Mouse (Mus musculus) heart, adult 2 months (tissue): ENCODE results near the gene Gsta2. TPM values are rescaled to one million over a fixed set of nuclear protein-coding genes. Genes with fewer than 3 reads are reported as not detected.
"Not testable (repeated sequence)": the region's sequence is repeated elsewhere in the genome, so short reads cannot be mapped to it uniquely, and the experiment has no call there.

Experiments used
- DNase-seq, 2 experiments: peaks; one replicate each; pipeline ENCODE4 v3.0.0; 2021
- H3K27ac ChIP-seq: fragments of 200-600 bp; 2 replicates; pipeline ENCODE4 v1.8.1; 2022
- H3K27me3 ChIP-seq: fragments of 200-500 bp; 2 replicates; pipeline ENCODE4 v1.6.1; 2012; ENCODE audit warnings: mild to moderate bottlenecking, low read length, inconsistent platforms, mixed read lengths; ENCODE audit not compliant: control insufficient read depth, insufficient read depth
- H3K36me3 ChIP-seq: fragments of 200-500 bp; 2 replicates; pipeline ENCODE4 v1.6.1; 2012; ENCODE audit warnings: low read length, inconsistent platforms; ENCODE audit not compliant: control insufficient read depth, insufficient read depth
- H3K4me1 ChIP-seq: fragments of 200-500 bp; 2 replicates; pipeline ENCODE4 v1.6.1; 2011; ENCODE audit warnings: low read length; ENCODE audit not compliant: control insufficient read depth, insufficient read depth
- H3K4me3 ChIP-seq: fragments of 200-600 bp; 2 replicates; pipeline ENCODE4 v1.8.1; 2022
- H3K79me2 ChIP-seq: fragments of 200-500 bp; replicated peaks from 2 replicates; pipeline ENCODE4 v1.6.1; 2012; ENCODE audit warnings: mild to moderate bottlenecking, inconsistent platforms, low read length, moderate library complexity, mixed read lengths; ENCODE audit not compliant: control insufficient read depth, insufficient read depth
- H3K9ac ChIP-seq: fragments of 200-500 bp; 2 replicates; pipeline ENCODE4 v1.6.1; 2012; ENCODE audit warnings: low read depth, mild to moderate bottlenecking, control low read depth, inconsistent platforms, low read length, mixed read lengths
- CTCF ChIP-seq: fragments of 200-600 bp; IDR thresholded peaks from 2 replicates; pipeline ENCODE4 v1.8.1; 2022; ENCODE audit warnings: antibody characterized with exemption, mild to moderate bottlenecking, moderate library complexity
- EP300 ChIP-seq: fragments of 200-500 bp; IDR thresholded peaks from 2 replicates; pipeline ENCODE4 v1.6.1; 2011; ENCODE audit warnings: low read depth, low read length, control low read depth; ENCODE audit not compliant: insufficient read depth
- POLR2A ChIP-seq: fragments of 200-500 bp; IDR thresholded peaks from 2 replicates; pipeline ENCODE4 v1.6.1; 2011; ENCODE audit warnings: mild to moderate bottlenecking, low read depth, low read length, control low read depth; ENCODE audit not compliant: insufficient read depth
- WGBS: fragments of 180-500 bp; shearing (Covaris S2); methylation state at CpG from one replicate; pipeline ENCODE4 v1.1.7; 2018; 5-methylcytosine and 5-hydroxymethylcytosine counted together
- intact Hi-C: fragments of 180-260 bp; cut with DNase I; formaldehyde crosslinking; loops from one replicate; pipeline ENCODE4 v1.15.1; 2025
- polyA plus RNA-seq: library from polyadenylated mRNA; depleted of rRNA; stranded (reverse); fragments of >200 nt; gene quantifications from 2 replicates; pipeline ENCODE4 v1.2.3, GENCODE M21; 2012
- total RNA-seq, 2 experiments: library from RNA; stranded (reverse); gene quantifications; 2 replicates each; pipeline ENCODE4 v1.2.3; 2021

Gene Gsta2
- total and polyA plus RNA-seq, 3 experiments, result 0.25 to 0.84 (median 0.50) TPM

DNA sequence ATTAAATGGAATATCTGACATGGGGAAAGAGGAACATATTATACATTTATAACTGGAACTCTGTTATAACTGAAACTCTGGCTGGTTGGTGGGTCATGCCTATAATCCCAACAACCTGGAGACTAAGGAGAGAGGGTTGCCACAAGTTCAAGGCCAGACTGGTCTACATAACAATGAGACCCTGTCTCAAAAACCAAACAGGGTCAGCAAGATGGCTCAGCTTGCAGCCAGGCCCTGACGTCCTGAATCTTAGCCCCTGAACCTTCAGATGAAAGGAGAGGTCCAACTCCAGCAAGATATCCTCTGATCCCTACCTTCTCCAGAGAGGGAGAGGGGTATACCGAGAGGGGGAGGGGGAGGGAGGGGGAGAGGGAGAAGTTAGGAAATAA is 4.9 kb upstream of the Gsta2 start:
- no peaks in the 10 kb centered on the region for H3K79me2 ChIP-seq
- no peaks in the 10 kb centered on the region for H3K4me1 ChIP-seq
- TF ChIP-seq CTCF, result no peak
- H3K27me3 ChIP-seq, result no peaks in the 10 kb centered on the region
- WGBS, result 62% methylated on average over 2 of the region's 2 CpGs
- H3K4me3 ChIP-seq, result no peak overlapping the region
- H3K27ac ChIP-seq, result no peak overlapping the region
- intact Hi-C loops, result no loop called here
- H3K36me3 ChIP-seq, result no peaks in the 10 kb centered on the region
- DNase-seq, result no peak
- H3K9ac ChIP-seq, result no peak overlapping the region

DNA sequence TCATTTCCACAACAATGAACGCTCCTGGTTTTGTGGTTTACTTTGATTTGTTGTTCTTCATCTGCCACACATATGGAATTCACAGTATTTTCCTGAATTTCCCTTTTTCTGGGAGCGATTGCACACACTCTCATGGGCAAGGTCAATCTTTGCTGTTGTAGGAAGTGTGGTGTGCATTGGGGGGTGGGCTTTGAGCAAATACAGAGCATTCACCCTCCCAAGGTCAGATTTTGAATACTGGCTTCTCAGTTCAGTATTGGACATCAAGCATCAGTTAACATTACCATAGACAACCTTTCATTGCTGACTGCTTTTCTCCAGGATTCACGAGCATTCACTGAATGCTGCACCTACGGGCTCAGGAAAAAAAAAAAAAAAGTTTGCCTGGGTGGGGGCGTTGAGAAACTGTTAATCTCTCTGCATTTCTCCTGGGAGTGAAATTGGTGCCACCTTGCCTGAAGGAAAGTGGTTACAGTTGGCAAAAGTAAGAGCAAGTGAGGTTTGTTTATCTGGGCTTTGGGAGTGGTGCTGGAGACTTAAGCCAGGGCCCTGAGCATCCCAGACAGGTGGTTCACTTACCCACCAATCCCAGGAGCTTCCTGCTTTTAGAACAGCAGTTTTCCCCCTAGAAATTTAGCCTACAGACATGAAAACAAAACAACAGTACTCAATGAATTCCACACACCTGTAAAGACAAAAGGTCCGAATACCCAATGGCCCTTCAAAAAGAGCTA is 4.3 kb upstream of the Gsta2 start:
- no peak for TF ChIP-seq POLR2A
- TF ChIP-seq CTCF, result no peak
- TF ChIP-seq EP300, result no peak
- intact Hi-C loops, result loop anchor here (2.0 kb wide), 1 partner anchor 193 kb away; no protein-coding TSS in a partner anchor
- Histone ChIP-seq H3K9ac (no peak overlapping the region), H3K27me3 (no peaks in the 10 kb centered on the region), H3K79me2 (no peaks in the 10 kb centered on the region), H3K27ac (no peak overlapping the region), H3K4me3 (no peak overlapping the region), H3K4me1 (no peaks in the 10 kb centered on the region), H3K36me3 (no peaks in the 10 kb centered on the region)
- 77% methylated on average over 6 of the region's 6 CpGs for WGBS
- no peak for DNase-seq

DNA sequence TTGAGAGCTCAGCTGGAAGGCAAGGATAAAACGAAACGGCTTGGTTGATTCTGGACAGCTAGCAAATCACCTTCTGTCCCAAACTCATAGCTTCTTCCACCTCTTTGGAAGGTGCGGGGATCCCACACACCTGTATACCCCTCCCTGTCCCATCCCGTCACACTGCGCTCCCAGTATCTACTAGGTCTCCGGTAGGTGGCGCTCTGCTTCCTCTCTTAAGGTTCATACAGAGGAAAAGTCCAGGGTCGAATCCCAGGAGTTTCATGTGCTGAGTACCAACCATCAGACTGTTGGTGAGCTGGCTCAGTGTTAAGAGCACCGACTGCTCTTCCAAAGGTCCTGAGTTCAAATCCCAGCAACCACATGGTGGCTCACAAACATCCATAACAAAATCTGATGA is 2.5 kb upstream of the Gsta2 start:
- Histone ChIP-seq H3K27me3 (no peaks in the 10 kb centered on the region), H3K36me3 (no peaks in the 10 kb centered on the region), H3K4me3 (no peak overlapping the region), H3K4me1 (no peaks in the 10 kb centered on the region), H3K79me2 (no peaks in the 10 kb centered on the region), H3K27ac (no peak overlapping the region), H3K9ac (no peak overlapping the region)
- DNase-seq, result peak; percentile 46 to 59
- intact Hi-C loops, result loop anchor here (2.0 kb wide), 1 partner anchor 195 kb away; no protein-coding TSS in a partner anchor
- TF ChIP-seq POLR2A, result no peak
- peak; percentile 81 for TF ChIP-seq CTCF
- WGBS, result 12% methylated on average over 9 of the region's 9 CpGs

DNA sequence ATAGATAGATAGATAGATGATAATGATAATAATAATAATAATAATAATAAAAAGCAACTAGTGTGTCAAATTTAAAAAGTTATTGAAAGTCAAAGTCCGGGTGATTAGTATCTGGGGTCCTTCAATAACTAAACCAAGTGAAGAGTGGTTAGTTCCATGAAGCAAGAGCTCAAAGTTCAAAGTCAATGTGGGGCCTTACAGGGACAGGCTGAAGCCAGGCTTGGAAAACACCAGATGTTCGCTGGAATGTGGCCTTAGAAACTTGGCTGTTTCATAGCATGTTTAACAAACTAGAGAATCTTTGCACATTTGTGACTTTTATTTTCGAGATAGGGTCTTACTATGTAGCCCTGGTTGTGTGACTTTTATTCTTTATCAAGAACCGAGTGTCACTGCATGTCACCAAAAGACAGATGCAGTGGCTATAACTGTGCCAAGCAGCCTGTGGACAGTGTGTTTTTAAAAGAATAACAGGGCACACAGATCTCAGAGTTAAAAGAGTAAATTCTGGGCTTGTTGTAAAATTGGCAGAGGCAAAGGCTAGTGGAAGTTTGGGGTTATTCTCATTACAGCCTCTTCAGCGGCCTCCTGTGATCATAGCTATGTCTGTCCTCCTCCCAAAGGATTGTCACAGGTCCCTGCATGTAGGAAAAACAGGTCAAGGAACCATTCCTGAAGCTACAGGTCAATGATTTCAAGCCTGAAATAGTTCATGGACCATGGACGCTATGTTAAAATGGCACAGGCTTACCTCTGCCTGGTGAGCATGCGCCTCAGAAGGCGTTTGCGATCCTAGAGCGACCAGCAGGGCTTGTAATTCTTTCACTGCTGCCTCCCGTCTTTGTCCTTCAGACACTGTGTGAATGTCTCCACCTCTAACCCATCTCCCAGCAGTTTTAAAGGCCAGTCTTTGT is 666 bp downstream of the Gsta2 start:
- Histone ChIP-seq H3K36me3 (no peaks in the 10 kb centered on the region), H3K4me1 (no peaks in the 10 kb centered on the region), H3K27me3 (no peaks in the 10 kb centered on the region), H3K79me2 (no peaks in the 10 kb centered on the region), H3K27ac (no peak overlapping the region), H3K4me3 (no peak overlapping the region), H3K9ac (no peak overlapping the region)
- intact Hi-C loops, result no loop called here
- no peak for DNase-seq
- TF ChIP-seq EP300 (no peak), POLR2A (no peak), CTCF (no peak)
- WGBS, result 75% methylated on average over 11 of the region's 11 CpGs

DNA sequence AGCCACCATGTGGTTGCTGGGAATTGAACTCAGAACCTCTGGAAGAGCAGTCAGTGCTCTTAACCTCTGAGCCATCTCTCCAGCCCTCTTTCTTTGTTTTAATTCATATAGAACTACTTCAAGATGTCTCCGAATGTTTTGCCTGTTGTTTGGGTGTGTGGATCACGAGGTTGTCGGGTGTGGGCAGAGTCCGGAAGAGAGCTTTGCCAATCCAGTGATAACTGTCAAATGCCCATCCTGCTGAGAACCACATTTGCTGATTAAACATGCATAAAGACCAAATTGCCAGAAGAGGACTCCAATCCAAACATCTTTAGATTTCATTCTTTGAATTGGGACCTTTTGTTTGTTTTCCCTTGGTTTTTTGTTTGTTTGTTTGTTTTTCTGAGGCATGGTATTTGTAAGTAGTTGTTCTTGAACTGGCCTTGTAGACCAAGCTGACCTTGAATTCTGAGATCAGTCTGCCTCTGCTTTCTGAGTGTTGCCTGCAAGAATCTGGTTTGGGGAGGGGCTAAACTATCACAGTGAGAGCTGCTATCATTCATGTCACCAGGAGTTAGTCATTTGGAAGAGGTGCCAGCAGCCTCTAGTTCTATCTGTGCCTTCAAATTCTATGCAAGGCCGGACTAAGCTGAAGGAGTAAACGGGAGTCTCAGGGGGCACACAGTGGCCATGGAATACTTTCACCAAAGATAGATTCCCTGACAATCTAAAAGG is 3.9 kb downstream of the Gsta2 start:
- no peak overlapping the region for H3K9ac ChIP-seq
- 72% methylated on average over 6 of the region's 6 CpGs for WGBS
- H3K36me3 ChIP-seq, result no peaks in the 10 kb centered on the region
- no peaks in the 10 kb centered on the region for H3K27me3 ChIP-seq
- DNase-seq, result no peak
- H3K4me3 ChIP-seq, result no peak overlapping the region
- H3K79me2 ChIP-seq, result no peaks in the 10 kb centered on the region
- H3K4me1 ChIP-seq, result no peaks in the 10 kb centered on the region
- intact Hi-C loops, result no loop called here
- TF ChIP-seq EP300 (no peak), POLR2A (no peak), CTCF (no peak)
- H3K27ac ChIP-seq, result no peak overlapping the region

- intact Hi-C loops, H3K9ac ChIP-seq, DNase-seq, H3K4me1 ChIP-seq, H3K79me2 ChIP-seq, H3K36me3 ChIP-seq, H3K27me3 ChIP-seq, H3K27ac ChIP-seq, H3K4me3 ChIP-seq: not testable (repeated sequence)
Observed at GRCm38 (mm10) chr9:78350007-78350406, 5.6 kb downstream of the Gsta2 start.

DNA sequence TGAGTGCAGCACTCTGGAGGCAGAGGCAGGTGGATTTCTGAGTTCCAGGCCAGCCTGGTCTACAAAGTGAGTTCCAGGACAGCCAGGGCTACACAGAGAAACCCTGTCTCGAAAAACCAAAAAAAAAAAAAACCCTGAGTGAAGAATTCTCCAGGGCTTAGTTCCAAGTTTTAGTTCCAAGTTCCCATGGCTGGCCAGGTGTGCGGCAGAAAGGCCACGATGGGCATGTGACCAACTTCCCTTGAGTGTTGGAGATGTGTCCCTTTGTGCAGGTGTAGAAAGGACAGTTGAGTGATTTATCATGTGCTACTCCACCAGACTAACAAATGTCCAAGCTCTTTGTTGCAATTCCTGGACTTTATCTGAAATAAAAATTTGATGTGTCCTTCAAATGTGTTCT is 6.4 kb downstream of the Gsta2 start:
- DNase-seq, intact Hi-C loops, H3K79me2 ChIP-seq, H3K36me3 ChIP-seq, H3K9ac ChIP-seq, H3K27me3 ChIP-seq, H3K4me1 ChIP-seq, H3K4me3 ChIP-seq, H3K27ac ChIP-seq: not testable (repeated sequence)
- WGBS, result 76% methylated on average over 3 of the region's 3 CpGs

- intact Hi-C loops, H3K27ac ChIP-seq, H3K79me2 ChIP-seq, H3K9ac ChIP-seq, H3K27me3 ChIP-seq, H3K36me3 ChIP-seq, H3K4me3 ChIP-seq, H3K4me1 ChIP-seq: not testable (repeated sequence)
- 61% methylated on average over 6 of the region's 6 CpGs for WGBS
- DNase-seq, result peak in 1 of 2 experiments; percentile 7
Observed at GRCm38 (mm10) chr9:78348206-78349004, 7.2 kb downstream of the Gsta2 start.
